Mouse (Mus musculus) embryonic facial prominence, embryonic 15.5 days (tissue): ENCODE data around the gene Bbs4. TPM values are rescaled to one million over a fixed set of nuclear protein-coding genes. Genes with fewer than 3 reads are reported as not detected.

Source experiments
- ATAC-seq: fragments of 200-750 bp; cut with Nextera tagmentation; 2 replicates; pipeline ENCODE4 v1.8.0; 2017; ENCODE audit warnings: low read depth, moderate TSS enrichment; ENCODE audit not compliant: insufficient number of reproducible peaks, low FRiP score, low TSS enrichment
- H3K27ac ChIP-seq: fragments of 300-500 bp; sonication (generic); replicated peaks from 2 replicates; pipeline ENCODE4 v1.5.1; 2015; ENCODE audit warnings: mild to moderate bottlenecking, inconsistent platforms
- H3K27me3 ChIP-seq: fragments of 300-500 bp; sonication (generic); 2 replicates; pipeline ENCODE4 v1.6.1; 2015; ENCODE audit warnings: inconsistent platforms
- H3K36me3 ChIP-seq: fragments of 300-500 bp; sonication (generic); 2 replicates; pipeline ENCODE4 v1.6.1; 2015; ENCODE audit warnings: mild to moderate bottlenecking, inconsistent platforms
- H3K4me1 ChIP-seq: fragments of 300-500 bp; sonication (generic); 2 replicates; pipeline ENCODE4 v1.6.1; 2015; ENCODE audit warnings: inconsistent platforms
- H3K4me2 ChIP-seq: fragments of 300-500 bp; sonication (generic); replicated peaks from 2 replicates; pipeline ENCODE4 v1.6.1; 2015; ENCODE audit warnings: mild to moderate bottlenecking, inconsistent platforms
- H3K4me3 ChIP-seq: fragments of 300-500 bp; sonication (generic); replicated peaks from 2 replicates; pipeline ENCODE4 v1.5.1; 2015; ENCODE audit warnings: mild to moderate bottlenecking, inconsistent platforms
- H3K9ac ChIP-seq: fragments of 300-500 bp; sonication (generic); 2 replicates; pipeline ENCODE4 v1.6.1; 2015; ENCODE audit warnings: inconsistent platforms
- H3K9me3 ChIP-seq: fragments of 300-500 bp; sonication (generic); replicated peaks from 2 replicates; pipeline ENCODE4 v1.6.1; 2016; ENCODE audit warnings: inconsistent platforms
- WGBS: fragments of 180-500 bp; shearing (Covaris S2); methylation state at CpG from one replicate; pipeline ENCODE4 v1.1.7; 2015; 5-methylcytosine and 5-hydroxymethylcytosine counted together
- polyA plus RNA-seq: library from polyadenylated mRNA; unstranded; fragments of >200 nt; fragmentation: Nextera tagmentation; extraction: Ambion mirVana; gene quantifications from 2 replicates; pipeline ENCODE4 v1.2.1, GENCODE M21; 2015

Bbs4 gene
- polyA plus RNA-seq, 1 experiment from 2014 or later = 18.8 TPM

DNA sequence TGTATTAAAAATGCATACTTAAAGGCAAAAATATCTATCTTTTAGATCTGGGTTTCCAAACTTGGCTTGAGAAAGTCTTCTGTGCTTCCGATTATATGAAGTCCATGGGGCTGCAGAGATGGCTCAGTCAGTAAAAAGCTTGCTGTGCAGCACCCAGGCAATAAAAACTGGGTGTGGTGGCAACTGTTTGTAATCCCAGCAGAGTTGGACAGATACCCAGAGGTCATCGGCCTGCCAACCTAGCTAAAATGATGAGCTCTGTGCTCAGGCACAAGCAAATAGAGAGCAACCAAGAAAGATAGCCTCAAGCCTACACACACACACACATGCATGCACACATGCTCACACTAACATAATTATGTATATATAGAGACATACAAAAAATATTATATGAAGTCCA lies 75.1 kb downstream of the Bbs4 start:
- ATAC-seq = no peak
- Histone ChIP-seq H3K9me3 (no peaks in the 10 kb centered on the region), H3K4me2 (no peak overlapping the region), H3K9ac (no peak overlapping the region), H3K36me3 (no peaks in the 10 kb centered on the region), H3K27ac (no peak overlapping the region), H3K4me1 (peaks cover 8% of the 10 kb centered on the region), H3K4me3 (no peak overlapping the region), H3K27me3 (no peaks in the 10 kb centered on the region)
- WGBS = 81% methylated on average over 2 of the region's 2 CpGs

DNA sequence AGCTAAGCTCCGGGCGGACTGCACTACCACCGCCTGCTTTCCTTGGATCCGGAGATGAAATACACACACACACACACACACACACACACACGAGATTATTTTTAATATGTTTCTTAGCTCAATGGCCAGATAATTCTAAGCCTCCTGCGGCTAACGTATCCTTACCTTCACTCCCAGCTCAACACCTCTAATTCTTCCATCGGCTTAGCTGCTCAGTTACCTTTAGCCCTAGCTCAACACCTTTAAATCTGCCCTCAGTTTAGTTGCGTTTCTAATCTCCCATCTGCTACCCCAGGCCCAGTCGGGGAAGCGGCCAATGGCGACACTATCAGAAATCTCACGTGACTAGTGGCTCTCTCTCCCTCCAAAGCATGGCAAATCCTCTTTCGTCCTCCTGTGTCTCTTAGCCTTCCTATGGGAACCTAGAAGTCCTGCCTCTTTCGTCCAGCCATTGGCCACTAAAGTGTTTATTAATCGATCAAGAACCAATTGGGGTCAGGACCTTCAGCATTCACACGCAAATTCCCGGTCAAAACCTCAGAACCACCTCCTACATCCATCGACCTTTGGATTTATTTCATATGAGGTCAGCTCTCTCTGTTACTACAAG lies 78.4 kb downstream of the Bbs4 start:
- no peaks in the 10 kb centered on the region for H3K4me1 ChIP-seq
- H3K4me2 ChIP-seq = no peak overlapping the region
- no peak overlapping the region for H3K4me3 ChIP-seq
- WGBS = 84% methylated on average over 19 of the region's 19 CpGs
- H3K27ac ChIP-seq = no peak overlapping the region
- H3K27me3 ChIP-seq = no peaks in the 10 kb centered on the region
- no peak for ATAC-seq
- no peaks in the 10 kb centered on the region for H3K9me3 ChIP-seq
- H3K36me3 ChIP-seq = no peaks in the 10 kb centered on the region
- H3K9ac ChIP-seq = no peak overlapping the region

- Histone ChIP-seq H3K36me3 (no peaks in the 10 kb centered on the region), H3K4me1 (0 out of 2 replicates have a peak, but pooled peaks cover 5% of the 10 kb centered on the region), H3K9ac (no peak overlapping the region), H3K27me3 (no peaks in the 10 kb centered on the region), H3K4me2 (no peak overlapping the region), H3K27ac (no peak overlapping the region), H3K9me3 (no peaks in the 10 kb centered on the region), H3K4me3 (no peak overlapping the region)
- ATAC-seq = no peak
Observed at GRCm38 (mm10) chr9:59273199-59273598, 80.1 kb downstream of the Bbs4 start.

Other genes starting within 250 kb of the Bbs4 start
- 41.2 and 45.7 TPM in 2 replicates for gene Adpgk, start 62.0 kb downstream of the Bbs4 start, polyA plus RNA-seq
- gene Arih1, start 133.1 kb upstream of the Bbs4 start, polyA plus RNA-seq = 14.5 and 15.0 TPM in 2 replicates
- gene Hexa, start 186.0 kb upstream of the Bbs4 start, polyA plus RNA-seq = 91.5 and 92.2 TPM in 2 replicates
- gene Tmem202, start 186.3 kb upstream of the Bbs4 start, polyA plus RNA-seq = 0.30 TPM in 1 of 2 replicates, not detected in the other
- gene Celf6, start 224.4 kb upstream of the Bbs4 start, polyA plus RNA-seq = 0.48 and 0.62 TPM in 2 replicates